Mouse (Mus musculus) spleen, adult 18-20 months (tissue): ENCODE measurements around the gene Nptxr.

ENCODE experiments used
- DNase-seq, 2 experiments: peaks; one replicate each; pipeline ENCODE4 v3.0.0; 2022; ENCODE audit warnings: mixed read lengths in 2 of 2

The Nptxr gene

GRCm38 (mm10) chr15:79751772-79752171 is 52.8 kb downstream of the Nptxr start:
- peak; percentile 36 to 48 for DNase-seq

GRCm38 (mm10) chr15:79750266-79750665 is 54.3 kb downstream of the Nptxr start:
- no peak for DNase-seq

- no peak for DNase-seq
These were observed 55.4 kb downstream of the Nptxr start for GRCm38 (mm10) chr15:79749162-79749561.

GRCm38 (mm10) chr15:79747998-79748397 is 56.6 kb downstream of the Nptxr start:
- no peak for DNase-seq

GRCm38 (mm10) chr15:79745883-79746282 is 58.7 kb downstream of the Nptxr start:
- no peak for DNase-seq

GRCm38 (mm10) chr15:79745312-79745711 is 59.3 kb downstream of the Nptxr start:
- DNase-seq: no peak

- DNase-seq: no peak
These were observed 59.8 kb downstream of the Nptxr start for GRCm38 (mm10) chr15:79744742-79745141.

- no peak for DNase-seq
These were observed 60.6 kb downstream of the Nptxr start for GRCm38 (mm10) chr15:79744001-79744400.

GRCm38 (mm10) chr15:79742706-79743023 is 61.9 kb downstream of the Nptxr start:
- no peak for DNase-seq

GRCm38 (mm10) chr15:79741921-79742705 is 62.5 kb downstream of the Nptxr start, which contains the start of gene Sun2:
Gene Sun2 (minus strand): TSS chr15:79742536.
- peak; percentile 85 to 91 for DNase-seq

- peak; percentile 29 to 31 for DNase-seq
These were observed 63.2 kb downstream of the Nptxr start for GRCm38 (mm10) chr15:79741173-79741858.

- no peak for DNase-seq
These were observed 63.8 kb downstream of the Nptxr start for GRCm38 (mm10) chr15:79740739-79741138.
